Mouse (Mus musculus) MEL (cell line): ENCODE results near the gene Inpp5e.

Source experiments
- CHD2 ChIP-seq: IDR thresholded peaks from 2 replicates; pipeline ENCODE4 v1.6.1; 2011; ENCODE audit warnings: low read length, improper control_type of control experiment
- CTCF ChIP-seq, 3 experiments: IDR thresholded peaks in 2 of 3; conservative IDR thresholded peaks in 1 of 3; 2 replicates each; pipeline ENCODE4 v1.5.1; 2011 to 2012; ENCODE audit warnings: low read length in 3 of 3, low read depth in 2 of 3, mild to moderate bottlenecking in 2 of 3, improper control_type of control experiment in 1 of 3, inconsistent platforms in 1 of 3, mixed read lengths in 1 of 3, moderate library complexity in 1 of 3; ENCODE audit not compliant: control insufficient read depth in 1 of 3, insufficient read depth in 1 of 3, poor library complexity in 1 of 3, severe bottlenecking in 1 of 3
- EP300 ChIP-seq, 2 experiments: IDR thresholded peaks; 2 replicates each; pipeline ENCODE4 v1.6.1; 2011; ENCODE audit warnings: improper control_type of control experiment in 2 of 2, low read length in 2 of 2, low read depth in 1 of 2, mild to moderate bottlenecking in 1 of 2
- ETS1 ChIP-seq: IDR thresholded peaks from 2 replicates; pipeline ENCODE4 v1.6.1; 2012; ENCODE audit warnings: low read depth, mild to moderate bottlenecking, inconsistent platforms, low read length, improper control_type of control experiment, moderate library complexity
- GABPA ChIP-seq: IDR thresholded peaks from 2 replicates; pipeline ENCODE4 v1.6.1; 2012; ENCODE audit warnings: low read depth, mild to moderate bottlenecking, inconsistent platforms, low read length, improper control_type of control experiment, moderate library complexity
- GATA1 ChIP-seq: IDR thresholded peaks from 2 replicates; pipeline ENCODE4 v1.6.1; 2011; ENCODE audit warnings: low read depth, low read length, improper control_type of control experiment
- JUND ChIP-seq: IDR thresholded peaks from 2 replicates; pipeline ENCODE4 v1.6.1; 2011; ENCODE audit warnings: low read depth, mild to moderate bottlenecking, improper control_type of control experiment, low read length
- MAFK ChIP-seq: IDR thresholded peaks from 2 replicates; pipeline ENCODE4 v1.6.1; 2011; ENCODE audit warnings: low read depth, mild to moderate bottlenecking, low read length, improper control_type of control experiment, borderline replicate concordance
- MYB ChIP-seq: IDR thresholded peaks from 2 replicates; pipeline ENCODE4 v1.6.1; 2011; ENCODE audit warnings: mild to moderate bottlenecking, low read depth, low read length, improper control_type of control experiment
- POLR2A ChIP-seq, 2 experiments: IDR thresholded peaks; 2 replicates each; pipeline ENCODE4 v1.6.1; 2011 to 2012; ENCODE audit warnings: low read length in 2 of 2, mild to moderate bottlenecking in 2 of 2, control low read depth in 1 of 2, improper control_type of control experiment in 1 of 2, low read depth in 1 of 2, moderate library complexity in 1 of 2; ENCODE audit not compliant: control insufficient read depth in 1 of 2, insufficient read depth in 1 of 2, poor library complexity in 1 of 2
- POLR2AphosphoS2 ChIP-seq: IDR thresholded peaks from 2 replicates; pipeline ENCODE4 v1.6.1; 2011; ENCODE audit warnings: low read length, improper control_type of control experiment
- RCOR1 ChIP-seq: IDR thresholded peaks from 2 replicates; pipeline ENCODE4 v1.6.1; 2012; ENCODE audit warnings: low read depth, mild to moderate bottlenecking, inconsistent platforms, low read length, improper control_type of control experiment
- TBP ChIP-seq: IDR thresholded peaks from 2 replicates; pipeline ENCODE4 v1.8.0; 2011; ENCODE audit warnings: low read depth, low read length, improper control_type of control experiment

- TF ChIP-seq EP300 (IDR thresholded peaks at IDR 0.05; ENCODE audit: low read depth in 1 of 2, low read length in 2 of 2): no peak
- TF ChIP-seq CTCF (IDR thresholded peaks at IDR 0.05 in 2 of 3, conservative IDR thresholded peaks at IDR 0.05 in 1 of 3; ENCODE audit: control insufficient read depth in 1 of 3, insufficient read depth in 1 of 3, low read depth in 2 of 3, low read length in 3 of 3, poor library complexity in 1 of 3, severe bottlenecking in 1 of 3): peak; percentile 25 to 76 (median 68); a peak in 5 of 6 replicates
- TF ChIP-seq POLR2A (IDR thresholded peaks at IDR 0.05; ENCODE audit: control insufficient read depth in 1 of 2, insufficient read depth in 1 of 2, low read depth in 1 of 2, low read length in 2 of 2, poor library complexity in 1 of 2): peak in 1 of 2 experiments; percentile 71; a peak in 3 of 4 replicates
- no peak for TF ChIP-seq MYB
- 0 out of 2 replicates have a peak, but pooled peaks have one; percentile 26 for TF ChIP-seq TBP
- no peak for TF ChIP-seq MAFK
- peak; percentile 43 for TF ChIP-seq GATA1
- TF ChIP-seq JUND: no peak
- 0 out of 2 replicates have a peak, but pooled peaks have one; percentile 7 for TF ChIP-seq POLR2AphosphoS2
- TF ChIP-seq ETS1: peak; percentile 43; the same call in 1 of the 2 replicates
- TF ChIP-seq GABPA: no peak; the same call in 1 of the 2 replicates
- TF ChIP-seq RCOR1: peak; percentile 26; the same call in 1 of the 2 replicates
- no peak for TF ChIP-seq CHD2
These were observed 57.4 kb downstream of the Inpp5e start, which contains the start of gene Dnlz for GRCm38 (mm10) chr2:26351358-26352290.
